Mouse (Mus musculus) stomach, postnatal 0 days (tissue): Measurements from ENCODE around the gene Gprc6a.

Experiments used
- CTCF ChIP-seq: IDR thresholded peaks from 2 replicates; pipeline ENCODE4 v1.5.1; 2016; ENCODE audit warnings: antibody characterized with exemption, low read depth, mild to moderate bottlenecking, moderate library complexity
- EP300 ChIP-seq: optimal IDR thresholded peaks from 2 replicates; pipeline ENCODE3; 2016; ENCODE audit warnings: antibody characterized with exemption

DNA sequence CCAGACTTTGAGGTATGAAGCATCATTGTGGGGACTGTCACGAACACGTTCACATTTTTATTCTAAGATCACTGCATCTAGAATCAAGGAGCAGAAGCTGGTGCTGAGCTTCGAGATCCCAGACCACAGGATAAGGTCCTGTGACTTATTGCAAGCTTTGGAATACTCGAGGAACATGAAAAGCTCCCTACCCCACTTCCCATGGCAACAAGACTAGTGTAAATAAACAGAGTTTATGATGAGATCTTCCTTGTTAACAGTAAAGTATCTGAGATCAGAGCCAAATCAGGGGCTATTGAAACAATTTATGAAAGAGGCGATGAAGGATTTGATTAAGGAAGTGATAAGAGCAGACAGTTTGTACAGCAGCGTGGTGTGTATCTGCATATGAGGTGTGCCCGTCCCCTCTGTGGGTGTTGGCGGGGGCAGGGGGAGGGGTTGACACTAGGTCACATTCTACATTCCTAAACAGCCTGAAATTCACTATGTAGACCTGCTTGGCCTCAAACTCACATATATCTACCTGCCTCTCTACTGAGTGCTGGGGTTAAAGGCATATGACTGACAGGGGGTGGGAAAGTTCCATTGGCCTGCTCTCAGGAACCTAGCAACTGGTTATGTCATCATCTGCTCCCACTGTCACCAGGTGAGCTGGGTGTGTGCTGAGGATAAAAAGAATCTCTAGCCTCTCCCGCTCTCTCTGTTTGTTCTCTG lies 19.1 kb downstream of the Gprc6a start:
- TF ChIP-seq CTCF (no peak), EP300 (no peak)
